Mouse (Mus musculus): ENCODE results near the gene Gpr21. TPM values are rescaled to one million over a fixed set of nuclear protein-coding genes. Genes with fewer than 3 reads are reported as not detected.

The Gpr21 gene
- polyA plus RNA-seq, 1 experiment: 1.0 TPM

DNA sequence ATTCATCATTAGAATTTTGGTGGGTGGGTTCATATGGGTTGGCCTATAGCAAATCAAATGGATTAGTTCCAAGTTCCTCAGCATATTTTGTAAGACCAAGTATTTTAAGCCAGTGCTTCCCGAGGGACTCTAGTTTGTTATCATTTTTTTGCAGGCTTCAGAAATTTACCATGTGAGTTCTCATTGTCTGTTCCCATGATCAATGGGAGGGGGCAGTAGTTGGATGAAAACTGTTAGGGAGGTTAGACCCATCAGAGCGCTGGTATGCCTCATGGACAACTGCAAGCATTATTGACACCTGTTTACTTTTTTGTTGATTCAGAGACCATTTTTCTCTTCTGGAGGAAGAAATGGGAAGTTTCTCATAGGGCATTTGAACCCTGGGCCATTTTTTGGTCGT lies 15.5 kb downstream of the Gpr21 start:
- no peak overlapping the region for H3K4me3 ChIP-seq (replicated peaks; ENCODE audit: insufficient read depth, low read depth, low read length)
- WGBS: 76% methylated on average over 3 of the region's 3 CpGs
- H3K27ac ChIP-seq (ENCODE audit: insufficient read depth, low read length): no peak overlapping the region
- H3K4me1 ChIP-seq (ENCODE audit: control insufficient read depth, insufficient read depth, low read length): no peaks in the 10 kb centered on the region
- TF ChIP-seq CTCF (IDR thresholded peaks at IDR 0.05; ENCODE audit: borderline replicate concordance, insufficient read depth, low read depth, low read length): no peak
- TF ChIP-seq POLR2A (IDR thresholded peaks at IDR 0.05; ENCODE audit: borderline replicate concordance, insufficient read depth, low read length): no peak
- no peaks in the 10 kb centered on the region for H3K27me3 ChIP-seq (ENCODE audit: control insufficient read depth, insufficient read depth, low read length)
- DNase-seq: no peak

DNA sequence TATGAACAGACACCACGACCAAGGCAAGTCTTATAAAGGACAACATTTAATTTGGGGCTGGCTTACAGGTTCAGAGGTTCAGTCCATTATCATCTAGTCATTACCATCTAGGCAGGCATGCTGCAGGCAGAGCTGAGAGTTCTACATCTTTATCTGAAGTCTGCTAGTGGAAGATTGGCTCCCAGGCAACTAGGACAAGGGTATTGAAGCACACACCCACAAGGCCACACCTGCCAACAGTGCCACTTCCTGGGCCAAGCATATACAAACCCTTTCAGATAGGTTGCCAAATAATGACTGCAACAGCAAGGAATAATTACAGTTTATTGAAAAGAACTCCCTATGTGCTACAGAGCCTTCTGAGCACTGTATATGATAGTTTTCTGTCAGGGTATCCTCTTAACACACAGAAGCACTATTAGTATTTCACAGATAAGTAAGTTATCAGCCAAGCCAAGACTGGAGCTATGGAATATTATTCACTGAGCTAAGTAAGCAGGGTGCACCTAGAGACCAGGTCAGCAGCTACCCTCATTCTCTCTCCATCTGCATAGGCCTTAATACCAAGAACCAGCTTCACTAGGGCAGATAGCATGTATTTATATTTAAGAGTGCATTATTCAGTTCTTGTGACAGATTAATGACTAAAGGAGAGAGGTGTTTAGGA lies 33.3 kb downstream of the Gpr21 start:
- Histone ChIP-seq H3K27me3 (ENCODE audit: control insufficient read depth, insufficient read depth, low read length) (no peaks in the 10 kb centered on the region), H3K4me3 (replicated peaks; ENCODE audit: insufficient read depth, low read depth, low read length) (no peak overlapping the region), H3K27ac (ENCODE audit: insufficient read depth, low read length) (no peak overlapping the region; the same call in 1 of the 2 replicates), H3K4me1 (ENCODE audit: control insufficient read depth, insufficient read depth, low read length) (peaks cover 13% of the 10 kb centered on the region; the same call in 1 of the 2 replicates)
- DNase-seq: peak; percentile 30 to 70
- no peak for TF ChIP-seq CTCF (IDR thresholded peaks at IDR 0.05; ENCODE audit: borderline replicate concordance, insufficient read depth, low read depth, low read length)
- no peak for TF ChIP-seq POLR2A (IDR thresholded peaks at IDR 0.05; ENCODE audit: borderline replicate concordance, insufficient read depth, low read length)
- 55% methylated on average over 1 of the region's 1 CpGs for WGBS

DNA sequence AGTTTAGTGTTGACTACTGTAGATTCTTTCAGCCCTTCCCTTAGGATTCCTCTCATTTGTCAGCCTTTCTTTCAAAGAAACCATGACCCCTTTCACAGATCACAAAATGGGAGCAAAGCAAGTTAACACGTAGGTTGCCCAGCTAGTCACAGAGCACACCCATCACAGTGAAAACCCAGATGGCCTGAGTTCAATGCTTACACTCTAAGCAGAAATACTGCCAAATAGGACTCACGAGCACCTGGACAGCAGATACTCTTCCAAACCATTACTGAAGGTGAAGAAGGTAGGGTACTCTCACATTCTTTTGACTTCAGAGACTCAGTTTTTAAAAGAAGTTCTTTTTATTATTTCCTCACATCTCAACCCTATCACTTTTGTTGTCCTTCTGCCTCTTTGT lies 40.2 kb downstream of the Gpr21 start:
- H3K27ac ChIP-seq (ENCODE audit: insufficient read depth, low read length): no peak overlapping the region
- TF ChIP-seq POLR2A (IDR thresholded peaks at IDR 0.05; ENCODE audit: borderline replicate concordance, insufficient read depth, low read length): no peak
- no peak for TF ChIP-seq CTCF (IDR thresholded peaks at IDR 0.05; ENCODE audit: borderline replicate concordance, insufficient read depth, low read depth, low read length)
- H3K4me1 ChIP-seq (ENCODE audit: control insufficient read depth, insufficient read depth, low read length): peaks cover 12% of the 10 kb centered on the region
- DNase-seq: peak in 1 of 2 experiments; percentile 62
- WGBS: 11% methylated on average over 2 of the region's 2 CpGs
- H3K4me3 ChIP-seq (replicated peaks; ENCODE audit: insufficient read depth, low read depth, low read length): no peak overlapping the region
- no peaks in the 10 kb centered on the region for H3K27me3 ChIP-seq (ENCODE audit: control insufficient read depth, insufficient read depth, low read length)

DNA sequence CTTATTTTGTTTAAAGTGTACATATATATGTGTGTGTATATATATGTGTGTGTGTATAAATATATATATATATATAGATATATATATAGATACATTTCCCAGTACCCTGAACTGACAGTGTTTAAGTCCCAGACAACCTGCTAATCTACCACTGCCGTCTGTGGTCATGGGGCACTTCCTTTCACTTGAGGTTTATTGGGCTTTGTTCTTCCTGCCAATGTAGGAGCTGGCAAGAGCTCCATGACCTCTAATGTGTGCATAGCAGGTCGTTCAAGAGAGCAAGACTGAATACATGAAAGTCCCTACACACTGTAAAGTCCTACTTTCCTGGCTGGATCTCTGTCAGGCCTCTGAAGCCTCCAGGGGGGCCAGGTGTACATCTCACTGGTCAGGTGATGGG lies 49.4 kb downstream of the Gpr21 start:
- no peaks in the 10 kb centered on the region for H3K27me3 ChIP-seq (ENCODE audit: control insufficient read depth, insufficient read depth, low read length)
- no peak overlapping the region for H3K27ac ChIP-seq (ENCODE audit: insufficient read depth, low read length)
- H3K4me3 ChIP-seq (replicated peaks; ENCODE audit: insufficient read depth, low read depth, low read length): no peak overlapping the region
- 21% methylated on average over 2 of the region's 2 CpGs for WGBS
- H3K4me1 ChIP-seq (ENCODE audit: control insufficient read depth, insufficient read depth, low read length): peaks cover 3% of the 10 kb centered on the region; the same call in 1 of the 2 replicates
- no peak for DNase-seq
- TF ChIP-seq POLR2A (IDR thresholded peaks at IDR 0.05; ENCODE audit: borderline replicate concordance, insufficient read depth, low read length) (no peak), CTCF (IDR thresholded peaks at IDR 0.05; ENCODE audit: borderline replicate concordance, insufficient read depth, low read depth, low read length) (no peak)

DNA sequence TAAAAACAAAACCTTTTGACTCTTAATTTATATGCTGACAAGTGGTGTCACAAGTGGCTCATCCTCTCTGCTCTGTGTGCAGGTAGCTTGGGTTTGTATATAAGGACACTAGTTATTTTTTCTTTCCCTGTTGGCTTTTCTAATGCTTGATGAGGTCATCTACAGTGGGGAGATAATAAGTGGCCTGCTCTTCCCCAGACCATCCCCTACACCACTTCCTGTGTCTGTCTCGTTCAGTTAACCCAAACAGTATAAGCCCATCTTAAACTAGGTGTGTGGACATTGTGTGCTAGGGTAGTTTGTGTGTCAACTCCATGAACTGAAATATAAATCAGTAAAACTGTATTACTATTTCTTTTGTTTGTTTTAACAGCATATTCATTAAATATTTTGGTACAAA lies 49.9 kb downstream of the Gpr21 start:
- Histone ChIP-seq H3K4me3 (replicated peaks; ENCODE audit: insufficient read depth, low read depth, low read length) (no peak overlapping the region), H3K4me1 (ENCODE audit: control insufficient read depth, insufficient read depth, low read length) (peaks cover 3% of the 10 kb centered on the region; the same call in 1 of the 2 replicates), H3K27ac (ENCODE audit: insufficient read depth, low read length) (no peak overlapping the region), H3K27me3 (ENCODE audit: control insufficient read depth, insufficient read depth, low read length) (no peaks in the 10 kb centered on the region)
- WGBS: 94% methylated on average over 1 of the region's 1 CpGs
- no peak for DNase-seq
- no peak for TF ChIP-seq POLR2A (IDR thresholded peaks at IDR 0.05; ENCODE audit: borderline replicate concordance, insufficient read depth, low read length)

DNA sequence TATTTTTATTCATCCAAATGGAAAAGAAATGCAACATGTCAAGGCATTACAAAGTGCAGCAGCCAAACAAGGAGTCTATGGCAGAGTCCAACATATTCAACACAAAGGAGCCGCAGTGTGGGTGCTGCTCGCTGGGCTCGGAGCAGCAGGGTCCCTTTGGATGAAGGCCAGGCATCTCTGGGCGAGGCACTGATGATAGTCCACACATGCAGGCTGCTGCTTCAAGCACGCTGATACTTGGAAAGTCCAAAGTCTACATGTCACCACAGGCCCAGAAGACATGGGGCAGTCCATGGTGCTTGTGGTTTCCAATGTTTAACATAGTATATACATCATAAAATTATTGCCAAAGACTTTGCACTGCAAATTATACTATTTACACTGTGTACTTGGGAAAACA lies 53.8 kb downstream of the Gpr21 start:
- H3K27ac ChIP-seq (ENCODE audit: insufficient read depth, low read length): no peak overlapping the region
- H3K27me3 ChIP-seq (ENCODE audit: control insufficient read depth, insufficient read depth, low read length): no peaks in the 10 kb centered on the region
- DNase-seq: peak in 1 of 2 experiments; percentile 27
- TF ChIP-seq POLR2A (IDR thresholded peaks at IDR 0.05; ENCODE audit: borderline replicate concordance, insufficient read depth, low read length) (no peak), CTCF (IDR thresholded peaks at IDR 0.05; ENCODE audit: borderline replicate concordance, insufficient read depth, low read depth, low read length) (no peak)
- peaks cover 10% of the 10 kb centered on the region for H3K4me1 ChIP-seq (ENCODE audit: control insufficient read depth, insufficient read depth, low read length)
- no peak overlapping the region for H3K4me3 ChIP-seq (replicated peaks; ENCODE audit: insufficient read depth, low read depth, low read length)
- WGBS: 10% methylated on average over 5 of the region's 5 CpGs

Other genes starting within 250 kb of the Gpr21 start
- not detected in 2 replicates for gene Olfr368, start 189.8 kb upstream of the Gpr21 start, polyA plus RNA-seq (2012; rRNA removed)
- gene Pdcl, start 157.0 kb upstream of the Gpr21 start, polyA plus RNA-seq (2012; rRNA removed): 31.0 and 33.7 TPM in 2 replicates
- gene Rc3h2, start 93.4 kb upstream of the Gpr21 start, polyA plus RNA-seq (2012; rRNA removed): 27.3 TPM in 2 replicates
- 7.7 and 8.3 TPM in 2 replicates for gene Zbtb26, start 73.2 kb upstream of the Gpr21 start, polyA plus RNA-seq (2012; rRNA removed)
- gene Zbtb6, start 73.2 kb upstream of the Gpr21 start, polyA plus RNA-seq (2012; rRNA removed): 7.4 and 8.0 TPM in 2 replicates
- gene Rabgap1, start 73.1 kb upstream of the Gpr21 start, polyA plus RNA-seq (2012; rRNA removed): 40.4 and 42.3 TPM in 2 replicates
- 49.5 and 50.6 TPM in 2 replicates for gene Strbp, start 187.5 kb downstream of the Gpr21 start, polyA plus RNA-seq (2012; rRNA removed)

Measured in cerebellum, adult 2 months (tissue).